ENCODE assay signal across 8 mouse cellular contexts in genomic region chr12:84996083-84996496, GRCm38 (mm10). TPM values are rescaled to one million over a fixed set of nuclear protein-coding genes. Genes with fewer than 3 reads are reported as not detected.
DNase-seq lines count a peak whose midpoint lies in the region; ATAC-seq lines count a peak whose summit lies in the region.

TSS of gene Ylpm1 (plus strand) at chr12:84996321.

- H3K9ac ChIP-seq in kidney, embryonic 15.5 days: peak within 1 kb of the TSS; percentile 89

- no peaks in the 10 kb centered on the region for H3K9me3 ChIP-seq in heart, embryonic 10.5 days
- no peaks in the 10 kb centered on the region for H3K9me3 ChIP-seq in kidney, embryonic 15.5 days (replicated peaks)

- H3K4me1 ChIP-seq in heart, embryonic 10.5 days: peaks cover 25% of the 10 kb centered on the region
- peaks cover 28% of the 10 kb centered on the region for H3K4me1 ChIP-seq in kidney, embryonic 15.5 days

- WGBS in heart, embryonic 10.5 days: under 1% methylated on average over 45 of the region's 45 CpGs
- WGBS in kidney, embryonic 15.5 days: under 1% methylated on average over 45 of the region's 45 CpGs

- H3K4me3 ChIP-seq in heart, embryonic 10.5 days: peak within 1 kb of the TSS; percentile 94
- H3K4me3 ChIP-seq in kidney, embryonic 15.5 days (replicated peaks): peak within 1 kb of the TSS; percentile 96

- peak; percentile 96 for DNase-seq in B cell, adult 2 months
- peak; percentile 100 for DNase-seq in brain, adult 2 months (ENCODE audit: low read depth, low spot score)
- DNase-seq in heart, embryonic 10.5 days (ENCODE audit: low spot score): peak; percentile 98
- DNase-seq in liver: peak; percentile 98
- peak; percentile 97 to 99 for DNase-seq in spleen, postnatal 4 days (ENCODE audit: low spot score in 2 of 2)

- peak within 1 kb of the TSS; percentile 85 for H3K4me2 ChIP-seq in kidney, embryonic 15.5 days

- peak within 1 kb of the TSS; percentile 98 for H3K27ac ChIP-seq in heart, embryonic 10.5 days
- H3K27ac ChIP-seq in kidney, embryonic 15.5 days: peak within 1 kb of the TSS; percentile 82

- peak; percentile 94 for ATAC-seq in erythroblast, adult 5-6 weeks (replicated peaks; ENCODE audit: low FRiP score, poor library complexity, severe bottlenecking)
- ATAC-seq in kidney, embryonic 15.5 days (replicated peaks; ENCODE audit: low FRiP score): peak; percentile 98
- peak; percentile 99 for ATAC-seq in monocyte, adult 5-6 weeks (replicated peaks; ENCODE audit: insufficient number of reproducible peaks, low FRiP score, low TSS enrichment, poor library complexity, severe bottlenecking)

- H3K36me3 ChIP-seq in heart, embryonic 10.5 days: peaks cover 6% of the 10 kb centered on the region; the same call in 1 of the 2 replicates
- H3K36me3 ChIP-seq in kidney, embryonic 15.5 days: peaks cover 3% of the 10 kb centered on the region; the same call in 1 of the 2 replicates

- H3K27me3 ChIP-seq in heart, embryonic 10.5 days (ENCODE audit: insufficient read depth, poor library complexity, severe bottlenecking): no peaks in the 10 kb centered on the region
- H3K27me3 ChIP-seq in kidney, embryonic 15.5 days: no peaks in the 10 kb centered on the region

RNA-seq across cellular contexts. Expression of gene Ylpm1, which starts in this region (rescaled TPM):
- 25.1 and 28.4 TPM in 2 replicates for total RNA-seq in erythroblast, adult 5-6 weeks (2015; ENCODE audit: low replicate concordance)
- total RNA-seq in erythroblast, adult 5-6 weeks (2017; ENCODE audit: low replicate concordance): 17.2 and 46.0 TPM in 2 replicates
- 23.8 and 28.7 TPM in 2 replicates for polyA plus RNA-seq in heart, embryonic 10.5 days (2016; fragmentation: Nextera tagmentation; extraction: Ambion mirVana)
- polyA plus RNA-seq in kidney, embryonic 15.5 days (2015; fragmentation: Nextera tagmentation; extraction: Ambion mirVana): 29.8 and 29.9 TPM in 2 replicates
- 22.6 to 86.9 TPM (median 34.8 TPM) in 3 replicates for total RNA-seq in monocyte, adult 5-6 weeks (2017)

Comparison
In these comparisons a context has a peak if more than half of its experiments do, and no peak if none do; other contexts are left out.
1. Peak in every context shown above with its lines: DNase-seq, ATAC-seq, H3K4me3 ChIP-seq and H3K27ac ChIP-seq.